Mouse (Mus musculus): ENCODE data around the gene Csnk2a2. TPM values are rescaled to one million over a fixed set of nuclear protein-coding genes. Genes with fewer than 3 reads are reported as not detected.

Csnk2a2 gene
- 45.8 and 48.5 TPM in 2 replicates for polyA plus RNA-seq (2012; rRNA removed)

- DNase-seq (ENCODE audit: extremely low spot score in 1 of 2, low spot score in 1 of 2): no peak
These were observed at the start of gene Csnk2a2 for GRCm38 (mm10) chr8:95490006-95490405. Gene Csnk2a2 (minus strand): TSS chr8:95490039.

GRCm38 (mm10) chr8:95539487-95539886, 49.6 kb upstream of the Csnk2a2 start:
- peak in 1 of 2 experiments; percentile 59 for DNase-seq (ENCODE audit: extremely low spot score in 1 of 2, low spot score in 1 of 2)

- peak; percentile 28 to 62 for DNase-seq (ENCODE audit: extremely low spot score in 1 of 2, low spot score in 1 of 2)
These were observed 43.9 kb upstream of the Csnk2a2 start, which contains the start of gene Ccdc113 for GRCm38 (mm10) chr8:95533584-95534387. Gene Ccdc113 (plus strand): TSS chr8:95534085.

GRCm38 (mm10) chr8:95532206-95532605, 42.4 kb upstream of the Csnk2a2 start:
- DNase-seq (ENCODE audit: extremely low spot score in 1 of 2, low spot score in 1 of 2): no peak

- DNase-seq (ENCODE audit: extremely low spot score in 1 of 2, low spot score in 1 of 2): no peak
These were observed 39.0 kb upstream of the Csnk2a2 start for GRCm38 (mm10) chr8:95528750-95529310.

- DNase-seq (ENCODE audit: extremely low spot score in 1 of 2, low spot score in 1 of 2): no peak
These were observed 38.4 kb upstream of the Csnk2a2 start for GRCm38 (mm10) chr8:95528194-95528593.

GRCm38 (mm10) chr8:95523991-95524390, 34.2 kb upstream of the Csnk2a2 start:
- DNase-seq (ENCODE audit: extremely low spot score in 1 of 2, low spot score in 1 of 2): no peak

- peak; percentile 64 to 67 for DNase-seq (ENCODE audit: extremely low spot score in 1 of 2, low spot score in 1 of 2)
These were observed 27.1 kb upstream of the Csnk2a2 start for GRCm38 (mm10) chr8:95516928-95517327.

GRCm38 (mm10) chr8:95513219-95513618, 23.4 kb upstream of the Csnk2a2 start:
- no peak for DNase-seq (ENCODE audit: extremely low spot score in 1 of 2, low spot score in 1 of 2)

- no peak for DNase-seq (ENCODE audit: extremely low spot score in 1 of 2, low spot score in 1 of 2)
These were observed 22.4 kb upstream of the Csnk2a2 start for GRCm38 (mm10) chr8:95512257-95512656.

- DNase-seq (ENCODE audit: extremely low spot score in 1 of 2, low spot score in 1 of 2): no peak
These were observed 16.4 kb upstream of the Csnk2a2 start for GRCm38 (mm10) chr8:95506245-95506644.

GRCm38 (mm10) chr8:95505606-95506005, 15.8 kb upstream of the Csnk2a2 start:
- peak; percentile 52 to 72 for DNase-seq (ENCODE audit: extremely low spot score in 1 of 2, low spot score in 1 of 2)

GRCm38 (mm10) chr8:95504835-95505234, 15.0 kb upstream of the Csnk2a2 start:
- no peak for DNase-seq (ENCODE audit: extremely low spot score in 1 of 2, low spot score in 1 of 2)

GRCm38 (mm10) chr8:95502431-95502830, 12.6 kb upstream of the Csnk2a2 start:
- peak in 1 of 2 experiments; percentile 46 for DNase-seq (ENCODE audit: extremely low spot score in 1 of 2, low spot score in 1 of 2)

GRCm38 (mm10) chr8:95500436-95500835, 10.6 kb upstream of the Csnk2a2 start:
- DNase-seq (ENCODE audit: extremely low spot score in 1 of 2, low spot score in 1 of 2): no peak

- no peak for DNase-seq (ENCODE audit: extremely low spot score in 1 of 2, low spot score in 1 of 2)
These were observed 9.6 kb upstream of the Csnk2a2 start for GRCm38 (mm10) chr8:95499266-95500064.

GRCm38 (mm10) chr8:95497821-95498220, 8.0 kb upstream of the Csnk2a2 start:
- no peak for DNase-seq (ENCODE audit: extremely low spot score in 1 of 2, low spot score in 1 of 2)

GRCm38 (mm10) chr8:95496420-95496819, 6.6 kb upstream of the Csnk2a2 start:
- no peak for DNase-seq (ENCODE audit: extremely low spot score in 1 of 2, low spot score in 1 of 2)

GRCm38 (mm10) chr8:95495444-95495843, 5.6 kb upstream of the Csnk2a2 start:
- DNase-seq (ENCODE audit: extremely low spot score in 1 of 2, low spot score in 1 of 2): no peak

GRCm38 (mm10) chr8:95492057-95492456, 2.2 kb upstream of the Csnk2a2 start:
- no peak for DNase-seq (ENCODE audit: extremely low spot score in 1 of 2, low spot score in 1 of 2)

- DNase-seq (ENCODE audit: extremely low spot score in 1 of 2, low spot score in 1 of 2): peak; percentile 13 to 80
These were observed 1.0 kb downstream of the Csnk2a2 start for GRCm38 (mm10) chr8:95488698-95489332.
